ENCODE assay signal across 33 mouse cellular contexts in genomic region chr16:31705904-31706303, GRCm38 (mm10).
"Had no signal": no experiment of that assay in that cellular context is flagged by ENCODE, and none has a peak within 500 bp of the region (broad histone marks: within the 10 kb centered on the region; RNA-seq: fewer than 3 reads in every experiment).

No protein-coding gene starts in this region.

- H3K4me1 ChIP-seq: hindbrain, embryonic 12.5 days; hindbrain, embryonic 13.5 days; hindbrain, embryonic 15.5 days had no signal

- H3K4me3 ChIP-seq: heart, embryonic 10.5 days; heart, embryonic 12.5 days; heart, embryonic 13.5 days; heart, embryonic 15.5 days; hindbrain, embryonic 10.5 days; hindbrain, embryonic 12.5 days; hindbrain, embryonic 13.5 days; hindbrain, embryonic 15.5 days; intestine, embryonic 15.5 days; kidney, embryonic 15.5 days; layer of hippocampus, adult 2 months; left cerebral cortex, adult 2 months had no signal

- DNase-seq: heart, postnatal 10 days; heart, postnatal 14 days; heart, postnatal 36 days; kidney, adult 11 months; kidney, adult 18-20 months; kidney, adult 8-10 months; kidney, postnatal 10 days; kidney, postnatal 14 days; kidney, postnatal 25 days; kidney, postnatal 36 days; kidney, postnatal 4 days; layer of hippocampus, adult 9-11 months; layer of hippocampus, postnatal 36 days had no signal

- H3K4me2 ChIP-seq: heart, embryonic 11.5 days; heart, embryonic 12.5 days; heart, embryonic 13.5 days; heart, embryonic 15.5 days; hindbrain, embryonic 12.5 days; hindbrain, embryonic 13.5 days; hindbrain, embryonic 14.5 days; hindbrain, embryonic 15.5 days; intestine, embryonic 15.5 days; kidney, embryonic 15.5 days had no signal

- H3K27ac ChIP-seq: heart, embryonic 10.5 days; heart, embryonic 13.5 days; heart, embryonic 15.5 days; hindbrain, embryonic 10.5 days; hindbrain, embryonic 12.5 days; hindbrain, embryonic 13.5 days; hindbrain, embryonic 14.5 days; hindbrain, embryonic 15.5 days; hindbrain, postnatal 0 days; intestine, embryonic 15.5 days; kidney, embryonic 15.5 days; kidney, postnatal 0 days; layer of hippocampus, adult 2 months; left cerebral cortex, adult 2 months had no signal

- H3K27me3 ChIP-seq: heart, embryonic 12.5 days; heart, embryonic 13.5 days; heart, embryonic 15.5 days; hindbrain, embryonic 12.5 days; hindbrain, embryonic 13.5 days; hindbrain, embryonic 15.5 days; intestine, embryonic 15.5 days; kidney, embryonic 15.5 days had no signal

- H3K36me3 ChIP-seq: heart, embryonic 10.5 days; heart, embryonic 12.5 days; heart, embryonic 13.5 days; heart, embryonic 15.5 days; hindbrain, embryonic 10.5 days; hindbrain, embryonic 12.5 days; hindbrain, embryonic 13.5 days; hindbrain, embryonic 15.5 days; intestine, embryonic 15.5 days; kidney, embryonic 15.5 days had no signal

- ATAC-seq: hindbrain, embryonic 16.5 days; hindbrain, postnatal 0 days; inflammation-experienced regulatory T-cells, adult 6 months; intestine, embryonic 15.5 days; intestine, embryonic 16.5 days; intestine, postnatal 0 days had no signal

- H3K9me3 ChIP-seq: heart, embryonic 10.5 days; heart, embryonic 12.5 days; heart, embryonic 13.5 days; heart, embryonic 15.5 days; hindbrain, embryonic 10.5 days; hindbrain, embryonic 12.5 days; hindbrain, embryonic 13.5 days; hindbrain, embryonic 15.5 days; intestine, embryonic 15.5 days; kidney, embryonic 15.5 days had no signal

- H3K9ac ChIP-seq: heart, embryonic 12.5 days; heart, embryonic 13.5 days; heart, embryonic 15.5 days; hindbrain, embryonic 12.5 days; hindbrain, embryonic 13.5 days; hindbrain, embryonic 14.5 days; hindbrain, embryonic 15.5 days; intestine, embryonic 15.5 days; kidney, embryonic 15.5 days had no signal
